Mouse (Mus musculus): ENCODE measurements around the gene Cuedc1. TPM values are rescaled to one million over a fixed set of nuclear protein-coding genes. Genes with fewer than 3 reads are reported as not detected.

The Cuedc1 gene
- total RNA-seq, 2 experiments from 2014 or later: 65.4 to 69.7 TPM

DNA sequence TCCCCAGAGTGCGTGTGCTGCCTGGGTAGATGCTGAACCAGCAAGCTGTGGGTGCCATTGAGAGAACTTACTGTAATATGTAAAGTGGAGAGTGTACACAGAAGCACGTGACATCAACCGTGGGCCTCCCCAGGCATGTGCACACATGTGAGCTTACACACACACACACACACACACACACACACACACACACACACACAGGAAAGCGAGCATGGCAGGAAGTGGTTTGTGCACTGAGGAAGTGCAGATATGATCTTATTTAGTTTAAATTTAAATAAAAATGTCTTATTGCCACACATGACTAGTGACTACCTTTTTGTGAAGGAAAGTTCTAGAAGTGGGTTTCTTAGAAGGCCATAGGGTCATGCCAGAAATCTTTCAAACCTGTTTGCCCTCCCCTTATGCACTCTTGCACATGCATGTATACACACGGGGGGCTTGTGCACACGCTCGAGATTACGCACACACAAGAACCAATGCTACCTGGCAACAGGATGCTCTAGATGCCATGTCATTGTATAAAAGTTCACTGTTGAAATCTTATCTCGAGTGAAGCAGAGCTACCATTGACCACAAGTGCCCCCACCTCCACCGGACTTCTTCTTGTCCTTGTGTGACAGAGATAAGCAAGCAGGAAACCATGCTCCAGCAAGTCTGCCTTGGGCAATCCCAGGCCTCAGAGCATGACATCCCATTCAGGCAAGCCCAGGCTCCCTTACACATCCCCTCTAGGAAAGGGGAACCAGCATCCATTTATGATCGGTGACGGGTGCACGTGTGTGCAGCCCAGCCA is 47.6 kb downstream of the Cuedc1 start:
- no peak for DNase-seq
- intact Hi-C loops (cut with DNase I): no loop called here

GRCm38 (mm10) chr11:88146264-88147060 is 48.6 kb downstream of the Cuedc1 start:
- intact Hi-C loops (cut with DNase I): no loop called here
- no peak for DNase-seq

- no peak for DNase-seq
Measured at GRCm38 (mm10) chr11:88147388-88147787, 49.5 kb downstream of the Cuedc1 start.

DNA sequence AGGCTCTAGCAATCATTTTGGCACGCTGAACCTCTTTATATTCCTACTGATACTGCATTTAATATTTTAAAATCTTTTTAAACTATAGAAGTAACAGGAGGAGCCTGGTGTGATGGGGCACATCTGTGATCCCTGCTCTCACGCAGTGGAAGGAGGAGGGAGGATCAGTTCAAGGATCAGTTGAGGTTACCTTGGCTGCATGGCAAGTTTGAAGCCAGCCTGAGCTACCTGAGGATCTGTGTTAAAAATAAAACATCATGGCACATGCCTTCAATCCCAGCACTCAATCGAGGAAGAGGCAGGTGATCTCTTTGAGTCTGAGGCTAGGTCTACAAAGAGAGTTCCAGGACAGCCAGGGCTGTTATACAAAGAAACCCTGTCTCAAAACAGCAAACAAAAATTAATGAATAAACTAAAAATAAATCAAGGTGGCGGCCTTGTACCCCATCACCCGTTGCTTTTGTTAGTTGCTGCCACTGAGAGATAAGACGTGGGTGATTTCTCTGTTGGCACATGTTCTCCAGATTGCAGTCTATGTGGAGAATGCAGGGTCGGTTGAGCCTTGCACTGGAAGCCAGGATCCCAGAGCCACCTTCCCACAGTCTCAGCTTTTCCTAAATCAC is 50.3 kb downstream of the Cuedc1 start:
- DNase-seq: no peak
- intact Hi-C loops (cut with DNase I): no loop called here

More at GRCm38 (mm10) chr11:88147388-88147787, 49.5 kb downstream of the Cuedc1 start:
- intact Hi-C loops (cut with DNase I): no loop called here

GRCm38 (mm10) chr11:88148638-88149279 is 50.9 kb downstream of the Cuedc1 start:
- peak; percentile 63 for DNase-seq
- intact Hi-C loops (cut with DNase I): no loop called here

GRCm38 (mm10) chr11:88151379-88152155 is 53.7 kb downstream of the Cuedc1 start:
- no peak for DNase-seq
- intact Hi-C loops (cut with DNase I): no loop called here

DNA sequence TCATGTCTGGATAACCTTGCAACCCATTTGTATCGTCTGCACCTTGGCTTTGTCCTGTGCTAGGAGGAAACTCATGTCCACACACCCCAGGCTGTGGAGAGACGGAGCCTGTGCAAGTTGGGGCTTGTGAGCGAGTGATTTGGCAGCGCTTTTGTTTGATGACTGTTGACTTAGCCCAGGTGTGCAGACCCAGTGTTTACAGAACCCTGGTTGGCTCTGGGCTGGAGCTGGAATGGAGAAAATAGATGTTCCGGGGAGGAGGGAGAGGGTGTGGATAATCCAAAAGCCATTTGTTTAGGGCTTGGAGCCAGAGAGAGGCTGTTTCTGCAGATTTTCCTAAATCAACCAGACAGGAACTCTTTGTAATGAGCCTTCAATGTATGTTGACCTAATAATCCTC is 56.0 kb downstream of the Cuedc1 start:
- no peak for DNase-seq
- intact Hi-C loops (cut with DNase I): no loop called here

GRCm38 (mm10) chr11:88154500-88154899 is 56.6 kb downstream of the Cuedc1 start:
- intact Hi-C loops (cut with DNase I): no loop called here
- DNase-seq: no peak

GRCm38 (mm10) chr11:88155451-88155850 is 57.6 kb downstream of the Cuedc1 start:
- intact Hi-C loops (cut with DNase I): no loop called here
- DNase-seq: peak; percentile 74

DNA sequence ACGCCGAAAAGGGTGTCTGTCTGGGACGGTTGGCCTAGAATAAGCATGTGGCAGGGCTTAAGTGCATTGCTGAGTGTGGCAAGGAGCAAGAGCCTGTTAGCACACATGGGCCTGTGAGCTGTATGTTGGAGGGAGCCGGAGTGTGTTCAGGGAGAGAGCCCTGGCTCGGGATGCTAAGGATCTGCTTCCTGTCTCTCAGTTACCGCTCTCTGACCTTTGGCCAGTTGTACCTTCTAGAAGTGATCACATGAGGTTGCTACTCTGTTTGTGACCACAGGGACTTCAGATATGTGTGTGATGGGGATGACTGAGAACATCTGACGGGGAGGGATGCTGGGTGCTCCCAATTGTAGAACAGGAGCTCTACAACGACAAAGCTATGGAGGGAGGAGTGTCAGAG is 58.1 kb downstream of the Cuedc1 start:
- no peak for DNase-seq
- intact Hi-C loops (cut with DNase I): no loop called here

GRCm38 (mm10) chr11:88156403-88156802 is 58.5 kb downstream of the Cuedc1 start:
- no peak for DNase-seq
- intact Hi-C loops (cut with DNase I): no loop called here

- intact Hi-C loops (cut with DNase I): no loop called here
- DNase-seq: peak; percentile 59
Measured at GRCm38 (mm10) chr11:88158842-88159246, 61.0 kb downstream of the Cuedc1 start.

- intact Hi-C loops (cut with DNase I): no loop called here
- no peak for DNase-seq
Measured at GRCm38 (mm10) chr11:88159389-88159788, 61.5 kb downstream of the Cuedc1 start.

DNA sequence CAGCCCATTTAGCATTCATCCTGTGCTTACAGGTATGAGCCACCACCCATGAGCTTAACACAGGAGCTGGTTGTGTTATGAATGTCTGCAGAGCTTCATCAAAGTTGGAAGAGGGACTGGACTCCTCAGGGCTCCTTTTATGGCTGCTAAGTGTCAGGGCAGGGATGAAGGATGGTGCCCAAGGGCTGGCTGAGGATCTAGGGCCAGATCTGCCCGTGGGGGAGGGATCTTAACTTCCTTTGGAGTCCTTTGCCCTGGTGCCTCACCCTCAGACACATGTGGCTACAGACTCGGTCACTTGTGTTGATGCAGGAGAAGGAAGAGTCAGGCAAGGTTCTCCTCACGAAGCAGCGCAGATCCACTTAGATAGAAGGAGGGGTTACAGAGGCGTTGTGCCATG is 62.5 kb downstream of the Cuedc1 start:
- no peak for DNase-seq
- intact Hi-C loops (cut with DNase I): loop anchor here (10.0 kb wide), 1 partner anchor 66 kb away; the partner anchor contains the start of gene Cuedc1

DNA sequence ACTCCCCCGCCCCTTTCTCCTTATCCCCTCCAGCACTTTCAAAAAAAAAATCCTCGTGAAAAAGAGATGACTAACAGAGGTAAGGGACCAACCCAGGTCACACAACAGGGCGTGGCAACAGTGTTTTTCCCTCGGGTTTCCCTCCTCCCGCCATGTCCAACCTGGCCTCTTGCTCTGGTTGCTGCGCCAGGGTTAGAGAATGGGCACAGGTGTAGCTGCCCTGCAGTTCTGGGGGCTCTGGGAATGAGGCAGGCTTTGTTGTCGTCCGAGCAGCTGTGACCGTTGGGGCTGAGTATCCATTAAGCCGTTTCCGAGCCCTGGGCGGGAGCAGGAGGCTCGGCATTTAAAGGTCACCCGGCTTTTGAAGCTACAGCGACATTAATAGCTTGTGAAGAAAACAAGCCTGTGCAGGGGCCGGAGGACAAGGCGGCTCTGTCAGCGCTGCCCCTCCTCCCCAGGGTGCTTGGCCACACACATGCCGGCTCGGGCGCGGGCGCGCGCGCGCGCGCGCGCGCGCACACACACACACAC is 63.3 kb downstream of the Cuedc1 start:
- DNase-seq: peak; percentile 71
- intact Hi-C loops (cut with DNase I): loop anchor here (10.0 kb wide), 1 partner anchor 66 kb away; the partner anchor contains the start of gene Cuedc1

DNA sequence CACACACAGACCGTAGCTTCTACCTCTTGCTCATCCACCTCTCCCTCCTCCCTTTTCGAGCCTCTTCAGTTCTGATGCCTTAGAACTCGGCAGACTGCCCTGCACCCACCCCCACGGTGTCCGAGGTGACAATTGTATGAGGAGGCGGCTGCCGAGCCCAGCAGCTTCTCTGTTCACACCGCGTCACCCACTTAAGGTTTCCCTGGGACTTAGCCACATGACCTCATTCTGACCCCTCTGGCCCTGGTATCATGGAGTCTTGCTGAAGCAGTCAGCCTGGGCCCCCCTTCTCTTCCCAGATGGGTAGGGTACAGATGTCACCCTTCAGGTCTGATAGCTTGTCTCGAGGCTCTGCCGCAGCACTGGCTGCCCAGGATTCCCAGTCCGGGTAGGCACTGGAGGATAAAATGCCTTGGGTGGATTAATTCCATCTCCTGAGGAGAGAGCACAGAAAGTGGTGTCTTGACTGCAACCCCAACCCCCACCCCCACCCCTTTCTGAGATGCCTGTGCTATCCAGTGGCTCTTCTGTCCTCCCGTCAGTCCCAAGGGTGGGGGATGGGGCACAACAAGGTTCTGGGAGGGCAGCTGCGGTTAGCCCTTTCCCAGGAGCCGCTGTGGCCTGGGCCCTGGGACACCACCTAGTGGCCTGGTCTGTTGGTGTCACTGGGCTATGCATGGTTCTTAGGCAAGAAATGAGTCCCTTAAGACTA is 63.9 kb downstream of the Cuedc1 start:
- intact Hi-C loops (cut with DNase I): loop anchor here (10.0 kb wide), 1 partner anchor 67 kb away; the partner anchor contains the start of gene Cuedc1
- peak; percentile 91 for DNase-seq

DNA sequence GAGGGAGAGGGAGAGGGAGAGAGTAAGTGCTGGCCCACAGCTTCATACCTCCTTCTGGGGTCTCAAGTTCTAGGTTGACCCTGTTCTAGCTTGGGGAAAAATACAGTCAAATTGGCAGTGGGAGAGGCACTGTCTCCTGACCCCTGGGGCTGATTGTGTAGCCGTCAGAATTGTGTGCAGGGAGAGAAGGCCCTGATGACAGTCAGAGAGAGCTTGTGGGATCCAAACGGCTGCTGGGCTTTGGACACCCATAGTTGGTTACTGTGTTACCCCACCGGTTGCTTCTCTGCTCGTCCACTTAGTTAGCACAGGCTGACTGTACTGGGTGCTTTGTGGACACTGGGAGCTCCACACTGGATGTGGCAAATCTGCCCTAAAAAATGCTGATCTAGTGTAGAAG is 64.9 kb downstream of the Cuedc1 start:
- DNase-seq: no peak
- intact Hi-C loops (cut with DNase I): loop anchor here (10.0 kb wide), 1 partner anchor 68 kb away; the partner anchor contains the start of gene Cuedc1

DNA sequence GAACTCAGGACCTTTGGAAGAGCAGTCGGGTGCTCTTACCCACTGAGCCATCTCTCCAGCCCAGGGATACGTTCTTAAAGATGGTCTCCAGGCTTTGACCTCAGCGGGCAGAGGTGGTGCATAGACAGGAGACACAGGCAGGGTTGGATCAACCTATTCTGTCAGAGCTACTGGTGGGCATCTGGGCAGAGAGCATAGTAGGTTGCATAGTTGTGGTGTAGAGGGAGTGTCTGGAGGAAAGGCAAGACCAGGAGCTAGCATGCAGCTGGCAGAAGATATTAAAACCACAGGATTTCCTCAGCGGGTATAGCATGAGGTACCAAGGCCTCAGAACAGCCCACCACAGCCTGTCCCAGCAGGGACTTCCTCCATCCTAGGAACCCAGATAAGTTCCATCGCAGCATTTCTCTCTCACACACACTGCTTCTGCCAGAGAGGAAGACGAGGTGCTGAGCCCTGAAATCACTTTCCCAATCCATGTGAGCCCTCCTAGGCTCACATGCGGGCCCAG is 66.4 kb downstream of the Cuedc1 start:
- intact Hi-C loops (cut with DNase I): loop anchor here (10.0 kb wide), 1 partner anchor 69 kb away; the partner anchor contains the start of gene Cuedc1

More for the DNA sequence above, 66.4 kb downstream of the Cuedc1 start:
- DNase-seq: no peak
